Mouse (Mus musculus): ENCODE measurements around the gene Pla2g1b. TPM values are rescaled to one million over a fixed set of nuclear protein-coding genes. Genes with fewer than 3 reads are reported as not detected.

Pla2g1b gene
- total RNA-seq, 2 experiments from 2014 or later: not detected

GRCm38 (mm10) chr5:115522531-115522930 lies 56.5 kb downstream of the Pla2g1b start:
- DNase-seq: no peak

DNA sequence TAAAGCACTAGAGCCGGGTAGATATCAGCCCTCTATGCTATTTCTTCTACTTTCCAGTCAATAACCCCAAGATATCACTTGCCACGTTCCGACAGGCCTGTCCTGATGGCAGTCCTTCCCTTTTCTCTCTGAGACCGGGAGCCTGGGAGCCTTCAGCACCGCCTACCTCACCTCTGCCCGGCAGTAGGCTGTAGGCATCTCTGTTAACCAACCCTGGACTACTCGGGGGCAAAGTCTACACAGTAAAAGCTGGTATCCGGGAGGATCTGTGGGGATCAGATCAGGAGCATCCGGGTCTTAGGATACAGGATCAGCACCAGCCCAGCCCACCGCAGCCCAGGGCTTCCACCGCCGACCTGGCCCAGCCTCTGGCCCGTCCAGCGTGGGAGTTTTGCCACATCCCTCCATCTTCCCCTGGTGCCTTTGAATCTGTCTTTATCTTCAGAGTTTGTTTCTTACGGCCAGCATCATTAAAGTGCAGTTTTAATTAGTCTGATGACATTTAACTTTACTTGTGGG lies 57.0 kb downstream of the Pla2g1b start:
- no peak for DNase-seq

- no peak for DNase-seq
These were observed 57.9 kb downstream of the Pla2g1b start for GRCm38 (mm10) chr5:115523971-115524370.

Other genes with a start within 250 kb of the Pla2g1b start
- gene Pop5, start 230.4 kb upstream of the Pla2g1b start, total RNA-seq (2021): 10 to 100 TPM; 29.2 to 30.7 TPM
- gene Rnf10, start 193.4 kb upstream of the Pla2g1b start, total RNA-seq (2021): 100 to 1,000 TPM; 263 to 281 TPM
- 100 to 1,000 TPM in 1 of 2 experiments, 10 to 100 TPM in 1; 91.7 to 100 TPM for gene Coq5, start 186.6 kb upstream of the Pla2g1b start, total RNA-seq (2021)
- 100 to 1,000 TPM; 100 to 102 TPM for gene Dynll1, start 165.3 kb upstream of the Pla2g1b start, total RNA-seq (2021)
- 10 to 100 TPM; 10.7 to 12.9 TPM for gene Srsf9, start 139.1 kb upstream of the Pla2g1b start, total RNA-seq (2021)
- gene Gatc, start 125.1 kb upstream of the Pla2g1b start, total RNA-seq (2021): 10 to 100 TPM; 20.5 to 22.1 TPM
- 10 to 100 TPM; 17.5 to 18.4 TPM for gene Triap1, start 125.0 kb upstream of the Pla2g1b start, total RNA-seq (2021)
- gene Cox6a1, start 117.3 kb upstream of the Pla2g1b start, total RNA-seq (2021): 10 to 100 TPM; 60.7 to 80.9 TPM
- gene Msi1, start 36.7 kb upstream of the Pla2g1b start, total RNA-seq (2021): under 1 TPM; 0.29 to 0.61 TPM
- 10 to 100 TPM; 13.8 to 14.1 TPM for gene Sirt4, start 18.5 kb downstream of the Pla2g1b start, total RNA-seq (2021)
- 10 to 100 TPM; 70.0 to 78.1 TPM for gene Pxn, start 40.4 kb downstream of the Pla2g1b start, total RNA-seq (2021)
- gene Rplp0, start 93.2 kb downstream of the Pla2g1b start, total RNA-seq (2021): 100 to 1,000 TPM; 558 to 572 TPM
- gene Gcn1l1, start 99.0 kb downstream of the Pla2g1b start, total RNA-seq (2021): 10 to 100 TPM; 26.1 to 30.7 TPM
- gene Rab35, start 165.6 kb downstream of the Pla2g1b start, total RNA-seq (2021): 10 to 100 TPM; 28.1 to 31.2 TPM

All from gastrocnemius, postnatal 25 days (tissue).